Mouse (Mus musculus) limb, embryonic 14.5 days (tissue): ENCODE results near the gene Dhh. TPM values are rescaled to one million over a fixed set of nuclear protein-coding genes. Genes with fewer than 3 reads are reported as not detected.

Experiments used
- ATAC-seq: fragments of 200-750 bp; cut with Nextera tagmentation; 2 replicates; pipeline ENCODE4 v1.8.0; 2017; ENCODE audit warnings: low read depth, moderate number of reproducible peaks, moderate TSS enrichment; ENCODE audit not compliant: low FRiP score
- DNase-seq: peaks from one replicate; pipeline ENCODE4 v3.0.0-alpha.2; 2015; ENCODE audit warnings: low spot score
- H3K27ac ChIP-seq: fragments of 300-500 bp; sonication (generic); replicated peaks from 2 replicates; pipeline ENCODE4 v1.5.1; 2014; ENCODE audit warnings: low read depth, mild to moderate bottlenecking, low read length, moderate library complexity, mixed read lengths
- H3K27me3 ChIP-seq: fragments of 300-500 bp; sonication (generic); 2 replicates; pipeline ENCODE4 v1.6.1; 2014; ENCODE audit warnings: low read length, mixed read lengths; ENCODE audit not compliant: control insufficient read depth, insufficient read depth
- H3K36me3 ChIP-seq: fragments of 300-500 bp; sonication (generic); 2 replicates; pipeline ENCODE4 v1.6.1; 2014; ENCODE audit warnings: mild to moderate bottlenecking, low read length, moderate library complexity, mixed read lengths; ENCODE audit not compliant: control insufficient read depth, insufficient read depth
- H3K4me1 ChIP-seq: fragments of 300-500 bp; sonication (generic); 2 replicates; pipeline ENCODE4 v1.6.1; 2014; ENCODE audit warnings: antibody characterized with exemption, low read length, mixed read lengths; ENCODE audit not compliant: control insufficient read depth, insufficient read depth
- H3K4me2 ChIP-seq: fragments of 300-500 bp; sonication (generic); replicated peaks from 2 replicates; pipeline ENCODE4 v1.6.1; 2014; ENCODE audit warnings: low read depth, mild to moderate bottlenecking, low read length, moderate library complexity; ENCODE audit not compliant: severe bottlenecking
- H3K4me3 ChIP-seq: fragments of 300-500 bp; sonication (generic); replicated peaks from 2 replicates; pipeline ENCODE4 v1.5.1; 2014; ENCODE audit warnings: low read length
- H3K9ac ChIP-seq: fragments of 300-500 bp; sonication (generic); 2 replicates; pipeline ENCODE4 v1.6.1; 2014; ENCODE audit warnings: mild to moderate bottlenecking, low read depth, low read length, moderate library complexity; ENCODE audit not compliant: severe bottlenecking
- H3K9me3 ChIP-seq: fragments of 300-500 bp; sonication (generic); 2 replicates; pipeline ENCODE4 v1.6.1; 2016; ENCODE audit warnings: low read length; ENCODE audit not compliant: control insufficient read depth
- POLR2A ChIP-seq: fragments of 200-500 bp; IDR thresholded peaks from 2 replicates; pipeline ENCODE4 v1.8.0; 2012; ENCODE audit warnings: inconsistent platforms, mild to moderate bottlenecking, moderate library complexity, borderline replicate concordance; ENCODE audit not compliant: insufficient read depth, insufficient read length; ENCODE audit errors: extremely low read depth
- WGBS: fragments of 180-500 bp; shearing (Covaris S2); extraction: QIAGEN DNeasy Blood & Tissue Kit; methylation state at CpG from one replicate; pipeline ENCODE4 v1.1.7; 2014; 5-methylcytosine and 5-hydroxymethylcytosine counted together
- polyA plus RNA-seq, 2 experiments: library from polyadenylated mRNA; depleted of rRNA in 1 of 2; stranded (reverse) in 1 of 2; unstranded in 1 of 2; fragments of >200 nt; fragmentation: Nextera tagmentation in 1 of 2; extraction: Ambion mirVana in 1 of 2; gene quantifications; 2 replicates each; pipeline versions ENCODE4 v1.2.1 to v1.2.3; 2012 to 2014

Dhh gene
- polyA plus RNA-seq, 2 experiments: 1.1 to 2.0 TPM

GRCm38 (mm10) chr15:98895635-98896589 is 2.4 kb downstream of the Dhh start:
- Histone ChIP-seq H3K4me3 (peak overlapping the region; percentile 27), H3K27ac (0 out of 2 replicates have a peak overlapping the region, but pooled peaks have one; percentile 33), H3K9me3 (no peaks in the 10 kb centered on the region), H3K4me2 (peak overlapping the region; percentile 49), H3K9ac (peak overlapping the region; percentile 28; the same call in 1 of the 2 replicates), H3K27me3 (peaks cover 83% of the 10 kb centered on the region), H3K36me3 (no peaks in the 10 kb centered on the region), H3K4me1 (peaks cover 32% of the 10 kb centered on the region)
- no peak for ATAC-seq
- 4% methylated on average over 38 of the region's 41 CpGs for WGBS
- no peak for TF ChIP-seq POLR2A
- DNase-seq: no peak

- Histone ChIP-seq H3K4me3 (peak overlapping the region; percentile 52), H3K4me2 (peak overlapping the region; percentile 99), H3K9me3 (no peaks in the 10 kb centered on the region), H3K27ac (no peak overlapping the region), H3K36me3 (no peaks in the 10 kb centered on the region), H3K9ac (peak overlapping the region; percentile 28; the same call in 1 of the 2 replicates), H3K27me3 (peaks cover 83% of the 10 kb centered on the region), H3K4me1 (peaks cover 32% of the 10 kb centered on the region)
- TF ChIP-seq POLR2A: no peak
- no peak for DNase-seq
- 3% methylated on average over 38 of the region's 38 CpGs for WGBS
- no peak for ATAC-seq
These were observed 3.4 kb downstream of the Dhh start for GRCm38 (mm10) chr15:98894746-98895634.

DNA sequence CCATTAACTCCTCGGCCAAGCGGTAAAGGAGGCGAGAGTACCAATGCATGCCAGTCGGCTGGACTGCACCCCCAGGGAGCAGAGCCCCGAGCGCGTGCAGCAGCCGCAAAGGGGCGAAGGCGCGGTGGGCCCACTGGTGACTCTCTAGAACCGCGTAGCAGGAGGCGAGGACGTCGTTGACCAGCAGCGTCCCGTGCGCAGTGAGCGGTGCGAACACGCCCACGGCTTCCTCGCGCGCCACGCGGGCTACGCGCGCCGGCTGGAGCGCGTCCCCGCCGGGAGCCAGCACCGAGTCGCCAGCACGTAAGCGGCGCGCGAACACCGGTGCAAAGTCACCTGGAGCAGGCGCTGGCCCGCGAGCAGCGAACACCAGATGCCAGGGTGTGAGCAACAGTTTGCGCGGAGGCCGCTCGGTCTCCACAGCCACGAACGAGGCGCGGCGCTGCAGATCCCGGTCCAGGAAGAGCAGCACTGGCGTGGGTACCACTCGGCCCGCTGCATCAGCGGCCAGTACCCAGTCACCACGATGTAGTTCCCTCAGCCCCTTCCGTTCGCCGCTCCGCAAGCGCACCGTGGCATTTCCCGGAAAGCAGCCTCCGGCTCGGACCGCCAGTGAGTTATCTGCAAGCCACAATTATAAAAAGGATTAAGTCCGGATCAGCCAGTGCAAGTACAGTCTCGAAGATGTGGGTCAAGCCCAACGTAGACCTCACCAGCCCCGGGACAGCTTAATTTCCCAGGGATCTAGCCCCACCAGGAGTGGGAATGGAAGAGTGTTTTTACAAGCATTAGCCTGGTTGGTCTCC is 4.2 kb downstream of the Dhh start, which contains the start of gene Rhebl1:
Gene Rhebl1 (minus strand): TSS at position 601 of the 806 bp plus-strand sequence.
- under 1% methylated on average over 62 of the region's 77 CpGs for WGBS
- H3K36me3 ChIP-seq: no peaks in the 10 kb centered on the region
- no peak within 1 kb of the TSS for H3K27ac ChIP-seq
- H3K27me3 ChIP-seq: peaks cover 79% of the 10 kb centered on the region
- H3K4me1 ChIP-seq: peaks cover 32% of the 10 kb centered on the region
- DNase-seq (no peak), ATAC-seq (no peak)
- H3K9me3 ChIP-seq: no peaks in the 10 kb centered on the region
- H3K4me3 ChIP-seq: peak within 1 kb of the TSS; percentile 52
- peak within 1 kb of the TSS; percentile 99 for H3K4me2 ChIP-seq
- TF ChIP-seq POLR2A: no peak
- H3K9ac ChIP-seq: peak within 1 kb of the TSS; percentile 50

- Histone ChIP-seq H3K36me3 (no peaks in the 10 kb centered on the region), H3K9ac (no peak overlapping the region), H3K4me3 (peak overlapping the region; percentile 52; the same call in 1 of the 2 replicates), H3K27ac (no peak overlapping the region), H3K4me2 (no peak overlapping the region), H3K4me1 (peaks cover 27% of the 10 kb centered on the region), H3K27me3 (peaks cover 68% of the 10 kb centered on the region), H3K9me3 (no peaks in the 10 kb centered on the region)
- TF ChIP-seq POLR2A: no peak
- 58% methylated on average over 4 of the region's 4 CpGs for WGBS
- DNase-seq (no peak), ATAC-seq (no peak)
These were observed 5.3 kb downstream of the Dhh start for GRCm38 (mm10) chr15:98893036-98893435.
